9 mouse cellular contexts compared by ENCODE assay signal in the genomic region with DNA sequence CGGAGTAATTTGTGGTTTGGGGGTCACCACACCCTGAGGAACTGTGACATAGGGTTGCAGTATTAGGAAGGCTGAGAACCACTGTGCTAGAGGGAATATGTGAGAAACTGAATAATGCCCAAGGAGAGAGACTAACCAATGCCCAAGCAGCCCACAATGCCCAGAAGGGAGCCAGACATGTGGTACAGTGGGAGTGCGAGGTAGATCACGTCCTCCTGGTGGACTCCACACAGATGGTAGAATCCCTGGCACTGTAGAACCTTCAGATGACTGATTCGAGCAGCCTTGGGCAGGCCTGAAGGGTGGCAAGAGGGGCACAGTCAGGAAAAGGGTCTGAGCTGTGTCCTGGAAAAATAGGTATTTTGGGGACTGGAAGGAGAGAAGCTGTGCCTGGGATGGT. TPM values are rescaled to one million over a fixed set of nuclear protein-coding genes. Genes with fewer than 3 reads are reported as not detected.
A peak's percentile ranks its signal among the peaks of the same experiment; 100 is the strongest.
DNase-seq lines count a peak whose midpoint lies in the region; ATAC-seq and TF ChIP-seq lines count a peak whose summit lies in the region.
"Had no signal": no experiment of that assay in that cellular context is flagged by ENCODE, and none has a peak within 500 bp of the region (broad histone marks: within the 10 kb centered on the region; RNA-seq: fewer than 3 reads in every experiment).

No protein-coding gene starts in this region.

- peak overlapping the region; percentile 93 for H3K4me2 ChIP-seq in heart, embryonic 11.5 days
- peak overlapping the region; percentile 91 for H3K4me2 ChIP-seq in forebrain, embryonic 16.5 days (ENCODE audit: low read length)

- TF ChIP-seq POLR2A in heart, adult 2 months (IDR thresholded peaks at IDR 0.05; ENCODE audit: insufficient read depth, low read depth, low read length), result no peak

- H3K4me1 ChIP-seq in heart, embryonic 11.5 days (ENCODE audit: control insufficient read depth, insufficient read depth, low read length), result peaks cover 21% of the 10 kb centered on the region
- peaks cover 6% of the 10 kb centered on the region for H3K4me1 ChIP-seq in heart, adult 2 months (ENCODE audit: control insufficient read depth, insufficient read depth, low read length)
- H3K4me1 ChIP-seq in brown adipose tissue, adult 24 weeks (ENCODE audit: control insufficient read depth, insufficient read depth, insufficient read length, low read length), result peaks cover 3% of the 10 kb centered on the region
- H3K4me1 ChIP-seq in forebrain, embryonic 16.5 days (replicated peaks; ENCODE audit: control insufficient read depth, insufficient read depth, low read length), result peaks cover 30% of the 10 kb centered on the region

- peak overlapping the region; percentile 65; the same call in 1 of the 2 replicates for H3K4me3 ChIP-seq in heart, embryonic 11.5 days (ENCODE audit: low read depth, low read length)
- no peak overlapping the region for H3K4me3 ChIP-seq in heart, adult 2 months
- H3K4me3 ChIP-seq in brown adipose tissue, adult 24 weeks (ENCODE audit: insufficient read depth, low read depth, low read length), result peak overlapping the region; percentile 62; the same call in 1 of the 2 replicates
- peak overlapping the region; percentile 82 for H3K4me3 ChIP-seq in forebrain, embryonic 16.5 days (replicated peaks; ENCODE audit: low read length)

- intact Hi-C loops in heart, adult 2 months (cut with DNase I), result no loop called here

- peaks cover 17% of the 10 kb centered on the region for H3K36me3 ChIP-seq in heart, embryonic 11.5 days (ENCODE audit: control insufficient read depth, insufficient read depth, low read length)
- no peaks in the 10 kb centered on the region for H3K36me3 ChIP-seq in heart, adult 2 months (ENCODE audit: control insufficient read depth, insufficient read depth, low read length)
- H3K36me3 ChIP-seq in forebrain, embryonic 16.5 days (ENCODE audit: control insufficient read depth, insufficient read depth), result peaks cover 10% of the 10 kb centered on the region

- no peaks in the 10 kb centered on the region for H3K9me3 ChIP-seq in heart, embryonic 11.5 days (replicated peaks; ENCODE audit: control insufficient read depth, low read length)
- no peaks in the 10 kb centered on the region for H3K9me3 ChIP-seq in forebrain, embryonic 16.5 days (ENCODE audit: control insufficient read depth, low read length)

- TF ChIP-seq CTCF in heart, adult 2 months (IDR thresholded peaks at IDR 0.05), result no peak

- peaks cover 5% of the 10 kb centered on the region; the same call in 1 of the 2 replicates for H3K27me3 ChIP-seq in heart, embryonic 11.5 days (ENCODE audit: control insufficient read depth, insufficient read depth, low read length)
- H3K27me3 ChIP-seq in heart, adult 2 months (ENCODE audit: control insufficient read depth, insufficient read depth, low read length), result no peaks in the 10 kb centered on the region
- H3K27me3 ChIP-seq in forebrain, embryonic 16.5 days (replicated peaks; ENCODE audit: control insufficient read depth, insufficient read depth, low read length), result no peaks in the 10 kb centered on the region

- 84% methylated on average over 4 of the region's 4 CpGs for WGBS in heart, embryonic 11.5 days (ENCODE audit: insufficient replicate concordance)
- WGBS in heart, adult 2 months, result 91% methylated on average over 4 of the region's 4 CpGs
- 69% methylated on average over 4 of the region's 4 CpGs for WGBS in forebrain, embryonic 16.5 days

- no peak for DNase-seq in heart, adult 2 months
- DNase-seq in right cerebral cortex, postnatal 25 days, result no peak
- DNase-seq in frontal cortex, postnatal 25 days (ENCODE audit: low spot score in 2 of 2), result no peak
- no peak for DNase-seq in ovary, postnatal 36 days (ENCODE audit: low spot score)
- DNase-seq: thymus, postnatal 36 days had no signal

- no peaks in the 10 kb centered on the region for H3K79me2 ChIP-seq in heart, adult 2 months (replicated peaks; ENCODE audit: control insufficient read depth, insufficient read depth, low read length)

- no peak overlapping the region for H3K27ac ChIP-seq in heart, embryonic 11.5 days (ENCODE audit: low read depth, low read length)
- H3K27ac ChIP-seq in heart, adult 2 months, result no peak overlapping the region
- H3K27ac ChIP-seq in brown adipose tissue, adult 24 weeks (replicated peaks; ENCODE audit: low read depth, low read length), result no peak overlapping the region
- no peak overlapping the region for H3K27ac ChIP-seq in forebrain, embryonic 16.5 days (ENCODE audit: low read length)

- peak overlapping the region; percentile 78; the same call in 1 of the 2 replicates for H3K9ac ChIP-seq in heart, embryonic 11.5 days (ENCODE audit: low read depth, low read length)
- H3K9ac ChIP-seq in heart, adult 2 months (ENCODE audit: low read depth, low read length), result no peak overlapping the region
- no peak overlapping the region for H3K9ac ChIP-seq in forebrain, embryonic 16.5 days (replicated peaks; ENCODE audit: low read depth, low read length)

- TF ChIP-seq EP300 in heart, adult 2 months (IDR thresholded peaks at IDR 0.05; ENCODE audit: insufficient read depth, low read depth, low read length), result no peak

- ATAC-seq in heart, embryonic 11.5 days (replicated peaks; ENCODE audit: insufficient number of reproducible peaks, low FRiP score, low TSS enrichment), result no peak
- ATAC-seq in forebrain, embryonic 16.5 days, result no peak
- peak; percentile 12; the same call in 1 of the 2 replicates for ATAC-seq in megakaryocyte progenitor cell, adult 5-6 weeks (replicated peaks; ENCODE audit: poor library complexity)

RNA-seq across cellular contexts. Expression of a gene that starts 1.5 kb away (rescaled TPM):
- polyA plus RNA-seq in heart, embryonic 11.5 days (2014; fragmentation: Nextera tagmentation; extraction: Ambion mirVana), result 5.7 and 6.2 TPM in 2 replicates
- total RNA-seq in heart, adult 2 months (2021), result 1 to 10 TPM in 1 of 2 experiments, under 1 TPM in 1; 0.76 to 1.1 TPM
- 2.2 and 3.7 TPM in 2 replicates for polyA plus RNA-seq in heart, adult 2 months (2012; rRNA removed)
- 0.52 and 2.1 TPM in 2 replicates for polyA plus RNA-seq in brown adipose tissue, adult 24 weeks (2012; ENCODE audit: insufficient read depth, insufficient read length, missing spikeins)
- polyA plus RNA-seq in forebrain, embryonic 16.5 days (2015; fragmentation: Nextera tagmentation; extraction: Ambion mirVana), result 17.1 and 20.0 TPM in 2 replicates
- total RNA-seq in megakaryocyte progenitor cell, adult 5-6 weeks (2015), result 0.17 and 0.32 TPM in 2 replicates
- 0.27 and 0.83 TPM in 2 replicates for total RNA-seq in megakaryocyte progenitor cell, adult 5-6 weeks (2017)

RNA-seq across cellular contexts. Expression of a gene that starts 45.2 kb away (rescaled TPM):
- polyA plus RNA-seq in heart, embryonic 11.5 days (2014; fragmentation: Nextera tagmentation; extraction: Ambion mirVana), result 25.3 and 26.9 TPM in 2 replicates
- 10 to 100 TPM; 22.9 to 26.3 TPM for total RNA-seq in heart, adult 2 months (2021)
- polyA plus RNA-seq in heart, adult 2 months (2012; rRNA removed), result 15.2 and 21.8 TPM in 2 replicates
- polyA plus RNA-seq in brown adipose tissue, adult 24 weeks (2012; ENCODE audit: insufficient read depth, insufficient read length, missing spikeins), result 12.6 and 13.2 TPM in 2 replicates
- polyA plus RNA-seq in forebrain, embryonic 16.5 days (2015; fragmentation: Nextera tagmentation; extraction: Ambion mirVana), result 32.2 and 32.3 TPM in 2 replicates
- 17.5 and 20.2 TPM in 2 replicates for total RNA-seq in megakaryocyte progenitor cell, adult 5-6 weeks (2015)
- total RNA-seq in megakaryocyte progenitor cell, adult 5-6 weeks (2017), result 21.6 and 24.7 TPM in 2 replicates
